Mouse (Mus musculus): ENCODE results near the gene Zfp239. TPM values are rescaled to one million over a fixed set of nuclear protein-coding genes. Genes with fewer than 3 reads are reported as not detected.

Zfp239 gene
- polyA plus RNA-seq, 1 experiment from 2014 or later = 8.7 TPM

DNA sequence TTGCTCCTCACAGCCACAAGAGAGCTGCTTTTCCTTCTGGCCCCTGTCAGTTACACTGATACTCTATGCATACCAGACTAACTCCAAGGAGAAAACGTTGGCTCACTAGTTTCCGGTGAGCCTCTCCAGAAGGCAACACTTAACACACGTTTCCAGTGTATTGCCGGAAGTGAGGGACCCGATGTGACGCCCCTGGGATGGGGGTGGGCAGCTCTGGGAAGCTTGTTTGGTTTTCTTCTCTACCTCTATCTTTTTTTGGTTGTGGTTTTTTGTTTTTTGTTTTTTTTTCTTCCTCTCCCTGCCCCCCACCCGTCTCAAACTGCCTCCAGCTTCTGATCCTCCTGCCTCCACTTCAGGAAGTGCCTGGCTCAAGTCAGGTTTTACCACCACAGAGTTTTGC lies 20.1 kb downstream of the Zfp239 start:
- Histone ChIP-seq H3K4me1 (replicated peaks; ENCODE audit: control insufficient read depth, insufficient read depth, low read length) (peaks cover 11% of the 10 kb centered on the region), H3K27me3 (replicated peaks; ENCODE audit: control insufficient read depth, insufficient read depth, low read length) (no peaks in the 10 kb centered on the region), H3K4me2 (peak overlapping the region; percentile 79), H3K9ac (ENCODE audit: low read depth, low read length) (0 out of 2 replicates have a peak overlapping the region, but pooled peaks have one; percentile 2), H3K27ac (ENCODE audit: low read depth, low read length) (peak overlapping the region; percentile 30; the same call in 1 of the 2 replicates), H3K9me3 (ENCODE audit: control insufficient read depth, low read length) (no peaks in the 10 kb centered on the region), H3K36me3 (ENCODE audit: control insufficient read depth, insufficient read depth, low read length) (no peaks in the 10 kb centered on the region), H3K4me3 (ENCODE audit: low read depth, low read length) (no peak overlapping the region)
- WGBS = 42% methylated on average over 7 of the region's 7 CpGs
- ATAC-seq (replicated peaks; ENCODE audit: low FRiP score) (no peak), DNase-seq (ENCODE audit: low spot score) (no peak)

DNA sequence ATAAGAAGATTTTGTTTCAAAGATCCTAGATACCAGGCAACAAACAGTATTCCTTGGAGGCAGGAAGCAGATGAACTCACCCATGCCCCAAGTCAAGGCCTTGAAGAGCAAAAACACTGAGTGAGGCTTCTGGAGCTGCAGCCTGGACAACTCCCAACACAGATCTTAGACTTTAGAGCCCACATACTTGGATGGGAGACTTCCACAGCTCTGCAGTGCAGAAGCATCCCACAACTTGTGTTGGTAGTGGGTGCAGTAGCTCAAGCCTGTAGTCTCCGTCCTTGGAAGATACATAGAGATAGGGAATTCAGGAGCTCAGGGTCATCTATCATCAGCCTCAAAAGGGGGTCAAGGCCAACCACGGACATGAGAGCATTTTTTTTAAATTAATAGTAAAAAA lies 24.0 kb downstream of the Zfp239 start:
- no peak overlapping the region for H3K27ac ChIP-seq (ENCODE audit: low read depth, low read length)
- 70% methylated on average over 2 of the region's 2 CpGs for WGBS
- H3K4me1 ChIP-seq (replicated peaks; ENCODE audit: control insufficient read depth, insufficient read depth, low read length) = peaks cover 37% of the 10 kb centered on the region

DNA sequence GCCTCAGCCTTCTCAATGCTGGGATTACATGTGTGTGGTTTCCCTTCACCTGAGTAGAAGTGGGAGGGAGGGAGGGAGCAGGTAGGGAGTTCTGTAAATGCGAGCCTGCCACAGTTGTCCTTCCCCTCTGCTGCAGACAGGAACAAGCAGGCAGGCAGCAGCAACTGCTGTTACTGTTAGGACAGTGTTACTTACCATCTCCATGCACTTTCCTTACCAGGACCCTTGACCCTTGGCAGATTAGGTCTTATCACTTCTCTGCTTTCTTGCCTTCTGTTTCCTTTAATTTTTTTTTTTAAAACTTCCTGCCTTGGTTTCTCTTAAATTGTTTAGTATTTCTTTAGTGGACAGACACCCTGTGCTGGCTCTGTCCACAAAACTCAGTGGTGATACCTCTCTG lies 26.1 kb downstream of the Zfp239 start:
- ATAC-seq (replicated peaks; ENCODE audit: low FRiP score) = peak; percentile 40
- H3K27me3 ChIP-seq (replicated peaks; ENCODE audit: control insufficient read depth, insufficient read depth, low read length) = no peaks in the 10 kb centered on the region
- peaks cover 34% of the 10 kb centered on the region for H3K4me1 ChIP-seq (replicated peaks; ENCODE audit: control insufficient read depth, insufficient read depth, low read length)
- H3K4me3 ChIP-seq (ENCODE audit: low read depth, low read length) = peak overlapping the region; percentile 37
- H3K9me3 ChIP-seq (ENCODE audit: control insufficient read depth, low read length) = no peaks in the 10 kb centered on the region
- H3K36me3 ChIP-seq (ENCODE audit: control insufficient read depth, insufficient read depth, low read length) = no peaks in the 10 kb centered on the region
- WGBS = 17% methylated on average over 1 of the region's 1 CpGs
- H3K4me2 ChIP-seq = peak overlapping the region; percentile 58
- DNase-seq (ENCODE audit: low spot score) = no peak
- H3K27ac ChIP-seq (ENCODE audit: low read depth, low read length) = peak overlapping the region; percentile 94
- peak overlapping the region; percentile 66 for H3K9ac ChIP-seq (ENCODE audit: low read depth, low read length)

More for the DNA sequence above, 24.0 kb downstream of the Zfp239 start:
- Histone ChIP-seq H3K9me3 (ENCODE audit: control insufficient read depth, low read length) (no peaks in the 10 kb centered on the region), H3K9ac (ENCODE audit: low read depth, low read length) (no peak overlapping the region), H3K4me2 (no peak overlapping the region), H3K4me3 (ENCODE audit: low read depth, low read length) (no peak overlapping the region), H3K36me3 (ENCODE audit: control insufficient read depth, insufficient read depth, low read length) (no peaks in the 10 kb centered on the region), H3K27me3 (replicated peaks; ENCODE audit: control insufficient read depth, insufficient read depth, low read length) (no peaks in the 10 kb centered on the region)
- no peak for DNase-seq (ENCODE audit: low spot score)
- ATAC-seq (replicated peaks; ENCODE audit: low FRiP score) = no peak

DNA sequence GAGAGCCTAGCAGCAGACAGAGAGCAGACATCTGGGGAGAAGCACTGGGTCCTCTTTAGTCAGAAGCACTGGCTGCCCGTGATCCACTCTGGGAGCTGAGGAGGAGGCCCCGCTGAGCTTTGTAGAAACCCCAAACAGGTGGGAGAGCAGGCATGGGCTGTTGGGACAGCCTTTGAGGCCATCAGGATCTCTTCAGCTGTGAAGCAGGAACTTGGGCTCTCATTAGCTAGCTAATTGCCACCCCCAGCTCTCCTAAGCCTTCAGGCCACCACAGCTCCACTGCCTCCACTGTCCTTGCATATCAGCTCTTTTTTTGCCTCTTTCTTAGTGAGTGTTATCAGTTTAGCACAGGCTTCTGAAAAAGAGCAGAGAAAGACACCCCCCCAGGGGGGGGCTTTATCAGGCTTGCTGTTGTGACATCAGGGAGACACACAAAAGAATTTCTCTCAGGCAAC lies 26.8 kb downstream of the Zfp239 start:
- WGBS = 26% methylated on average over 2 of the region's 2 CpGs
- Histone ChIP-seq H3K4me1 (replicated peaks; ENCODE audit: control insufficient read depth, insufficient read depth, low read length) (peaks cover 34% of the 10 kb centered on the region), H3K9ac (ENCODE audit: low read depth, low read length) (peak overlapping the region; percentile 66), H3K4me3 (ENCODE audit: low read depth, low read length) (peak overlapping the region; percentile 37), H3K27ac (ENCODE audit: low read depth, low read length) (peak overlapping the region; percentile 94), H3K4me2 (peak overlapping the region; percentile 63), H3K9me3 (ENCODE audit: control insufficient read depth, low read length) (no peaks in the 10 kb centered on the region), H3K27me3 (replicated peaks; ENCODE audit: control insufficient read depth, insufficient read depth, low read length) (no peaks in the 10 kb centered on the region), H3K36me3 (ENCODE audit: control insufficient read depth, insufficient read depth, low read length) (no peaks in the 10 kb centered on the region)
- ATAC-seq (replicated peaks; ENCODE audit: low FRiP score) (peak; percentile 97), DNase-seq (ENCODE audit: low spot score) (peak; percentile 64)

GRCm38 (mm10) chr6:117890257-117890656 lies 28.4 kb downstream of the Zfp239 start:
- Histone ChIP-seq H3K9ac (ENCODE audit: low read depth, low read length) (no peak overlapping the region), H3K4me2 (no peak overlapping the region), H3K27me3 (replicated peaks; ENCODE audit: control insufficient read depth, insufficient read depth, low read length) (no peaks in the 10 kb centered on the region), H3K27ac (ENCODE audit: low read depth, low read length) (no peak overlapping the region; the same call in 1 of the 2 replicates), H3K36me3 (ENCODE audit: control insufficient read depth, insufficient read depth, low read length) (no peaks in the 10 kb centered on the region), H3K9me3 (ENCODE audit: control insufficient read depth, low read length) (no peaks in the 10 kb centered on the region), H3K4me3 (ENCODE audit: low read depth, low read length) (no peak overlapping the region), H3K4me1 (replicated peaks; ENCODE audit: control insufficient read depth, insufficient read depth, low read length) (peaks cover 33% of the 10 kb centered on the region)
- no peak for DNase-seq (ENCODE audit: low spot score)
- 73% methylated on average over 6 of the region's 6 CpGs for WGBS
- no peak for ATAC-seq (replicated peaks; ENCODE audit: low FRiP score)

DNA sequence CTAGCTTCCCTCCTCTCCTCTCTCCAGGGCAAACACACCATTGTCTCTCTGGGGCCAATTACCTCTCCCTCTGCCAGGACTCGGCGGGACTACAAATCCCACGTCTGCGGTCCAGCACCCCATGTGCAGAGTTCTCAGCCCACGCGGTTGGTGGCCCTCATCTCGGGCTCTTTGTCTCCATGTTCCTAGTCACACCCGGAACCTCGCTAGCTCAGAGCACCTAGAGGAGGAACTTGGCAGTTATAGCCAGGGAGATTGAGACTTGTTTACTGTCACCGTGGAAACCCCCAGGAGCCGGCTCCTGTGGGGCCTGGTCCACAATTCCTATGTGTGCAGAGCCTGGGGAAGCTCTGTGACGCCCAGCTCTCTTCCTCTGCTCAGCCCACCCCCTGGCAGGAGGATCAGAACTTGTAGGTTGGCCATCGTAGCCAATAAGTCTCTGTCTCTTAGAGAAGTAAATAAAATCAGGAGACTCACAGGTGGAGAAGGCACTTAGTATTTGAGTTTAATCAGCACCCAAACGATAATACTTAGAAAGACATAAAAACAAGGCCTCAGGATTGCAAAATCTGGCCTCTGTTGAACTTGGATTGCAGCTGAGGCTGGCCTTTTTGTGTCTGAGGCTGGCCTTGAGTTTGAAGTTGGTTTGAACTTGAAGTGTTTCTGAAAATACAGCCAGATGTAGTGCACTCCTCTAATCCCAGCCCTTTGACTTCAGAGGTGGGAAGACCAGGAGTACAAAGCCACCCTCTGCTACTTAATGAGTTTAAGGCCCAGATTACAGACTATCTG lies 29.7 kb downstream of the Zfp239 start:
- Histone ChIP-seq H3K9me3 (ENCODE audit: control insufficient read depth, low read length) (no peaks in the 10 kb centered on the region), H3K9ac (ENCODE audit: low read depth, low read length) (0 out of 2 replicates have a peak overlapping the region, but pooled peaks have one; percentile 7), H3K27ac (ENCODE audit: low read depth, low read length) (no peak overlapping the region), H3K36me3 (ENCODE audit: control insufficient read depth, insufficient read depth, low read length) (no peaks in the 10 kb centered on the region), H3K27me3 (replicated peaks; ENCODE audit: control insufficient read depth, insufficient read depth, low read length) (no peaks in the 10 kb centered on the region), H3K4me3 (ENCODE audit: low read depth, low read length) (no peak overlapping the region), H3K4me1 (replicated peaks; ENCODE audit: control insufficient read depth, insufficient read depth, low read length) (peaks cover 33% of the 10 kb centered on the region), H3K4me2 (0 out of 2 replicates have a peak overlapping the region, but pooled peaks have one; percentile 5)
- WGBS = 55% methylated on average over 14 of the region's 14 CpGs
- no peak for ATAC-seq (replicated peaks; ENCODE audit: low FRiP score)
- DNase-seq (ENCODE audit: low spot score) = no peak

GRCm38 (mm10) chr6:117892386-117892785 lies 30.5 kb downstream of the Zfp239 start:
- Histone ChIP-seq H3K4me1 (replicated peaks; ENCODE audit: control insufficient read depth, insufficient read depth, low read length) (peaks cover 32% of the 10 kb centered on the region), H3K4me2 (no peak overlapping the region), H3K4me3 (ENCODE audit: low read depth, low read length) (no peak overlapping the region), H3K9me3 (ENCODE audit: control insufficient read depth, low read length) (no peaks in the 10 kb centered on the region), H3K36me3 (ENCODE audit: control insufficient read depth, insufficient read depth, low read length) (no peaks in the 10 kb centered on the region), H3K27me3 (replicated peaks; ENCODE audit: control insufficient read depth, insufficient read depth, low read length) (no peaks in the 10 kb centered on the region), H3K27ac (ENCODE audit: low read depth, low read length) (no peak overlapping the region), H3K9ac (ENCODE audit: low read depth, low read length) (no peak overlapping the region)
- 66% methylated on average over 3 of the region's 3 CpGs for WGBS
- DNase-seq (ENCODE audit: low spot score) = no peak
- ATAC-seq (replicated peaks; ENCODE audit: low FRiP score) = no peak

DNA sequence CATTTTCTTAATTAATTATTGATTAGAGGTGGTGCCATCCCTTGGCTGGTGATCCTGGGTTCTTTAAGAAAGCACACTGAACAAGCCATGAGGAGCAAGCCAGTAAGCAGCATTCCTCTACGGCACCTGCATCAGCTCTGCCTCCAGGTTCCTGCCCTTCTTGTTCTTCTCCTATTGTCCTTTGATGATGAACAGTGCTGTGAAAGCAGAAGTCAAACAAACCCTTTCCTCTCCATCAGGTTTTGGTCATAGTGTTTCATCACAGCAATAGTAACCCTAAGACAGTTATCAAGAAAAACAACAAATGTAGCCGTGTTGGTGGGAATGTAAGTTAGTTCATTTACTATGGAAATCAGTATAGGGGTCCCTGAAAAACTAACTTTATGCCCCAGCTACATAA lies 31.5 kb downstream of the Zfp239 start:
- H3K4me2 ChIP-seq = no peak overlapping the region
- H3K4me1 ChIP-seq (replicated peaks; ENCODE audit: control insufficient read depth, insufficient read depth, low read length) = peaks cover 22% of the 10 kb centered on the region
- DNase-seq (ENCODE audit: low spot score) (no peak), ATAC-seq (replicated peaks; ENCODE audit: low FRiP score) (no peak)
- WGBS = 82% methylated on average over 2 of the region's 2 CpGs
- no peaks in the 10 kb centered on the region for H3K9me3 ChIP-seq (ENCODE audit: control insufficient read depth, low read length)
- no peak overlapping the region for H3K4me3 ChIP-seq (ENCODE audit: low read depth, low read length)
- H3K36me3 ChIP-seq (ENCODE audit: control insufficient read depth, insufficient read depth, low read length) = no peaks in the 10 kb centered on the region
- H3K9ac ChIP-seq (ENCODE audit: low read depth, low read length) = no peak overlapping the region
- H3K27me3 ChIP-seq (replicated peaks; ENCODE audit: control insufficient read depth, insufficient read depth, low read length) = no peaks in the 10 kb centered on the region
- no peak overlapping the region for H3K27ac ChIP-seq (ENCODE audit: low read depth, low read length)

DNA sequence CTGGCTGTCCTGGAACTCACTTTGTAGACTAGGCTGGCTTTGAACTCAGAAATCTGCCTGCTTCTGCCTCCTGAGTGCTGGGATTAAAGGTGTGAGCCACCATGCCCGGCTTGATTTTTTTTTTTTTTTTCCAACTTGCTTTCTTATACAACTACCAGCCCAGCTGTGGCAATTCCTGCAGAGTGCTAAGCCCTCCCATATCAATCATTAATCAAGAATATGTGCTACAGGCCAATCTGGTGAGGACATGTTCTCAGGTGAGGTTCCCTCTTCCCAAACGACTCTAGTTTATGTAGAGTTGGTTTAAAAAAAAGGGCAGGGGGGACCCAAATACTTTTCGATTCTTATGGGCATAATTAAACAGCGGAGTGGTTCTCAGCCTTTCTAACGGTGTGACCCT lies 35.9 kb downstream of the Zfp239 start:
- Histone ChIP-seq H3K4me2 (no peak overlapping the region), H3K9me3 (ENCODE audit: control insufficient read depth, low read length) (no peaks in the 10 kb centered on the region), H3K4me3 (ENCODE audit: low read depth, low read length) (no peak overlapping the region), H3K36me3 (ENCODE audit: control insufficient read depth, insufficient read depth, low read length) (no peaks in the 10 kb centered on the region), H3K27ac (ENCODE audit: low read depth, low read length) (no peak overlapping the region), H3K4me1 (replicated peaks; ENCODE audit: control insufficient read depth, insufficient read depth, low read length) (peaks cover 14% of the 10 kb centered on the region), H3K27me3 (replicated peaks; ENCODE audit: control insufficient read depth, insufficient read depth, low read length) (no peaks in the 10 kb centered on the region), H3K9ac (ENCODE audit: low read depth, low read length) (no peak overlapping the region)
- WGBS = 79% methylated on average over 5 of the region's 5 CpGs
- no peak for ATAC-seq (replicated peaks; ENCODE audit: low FRiP score)
- no peak for DNase-seq (ENCODE audit: low spot score)
